Mouse (Mus musculus): ENCODE data around the gene Taar6.

The Taar6 gene

DNA sequence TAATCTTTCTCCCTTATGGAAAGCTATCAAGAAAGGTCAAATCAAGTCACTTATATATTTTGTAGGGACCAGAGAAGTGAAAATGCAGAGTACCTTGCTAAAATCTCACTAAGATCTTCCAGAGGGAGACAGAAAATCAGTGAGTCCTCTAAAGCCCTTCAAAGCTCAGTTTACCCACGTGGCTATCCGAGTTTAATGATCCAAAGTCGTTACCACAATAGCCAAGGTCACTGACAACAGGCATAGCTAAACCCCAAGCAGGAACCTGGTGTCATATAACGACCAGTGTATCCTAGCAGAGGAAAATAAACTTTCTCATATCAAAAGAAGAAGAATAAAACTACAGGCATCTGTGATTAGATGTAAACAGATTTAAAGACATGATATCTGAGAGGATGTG lies 47.8 kb downstream of the Taar6 start:
- DNase-seq (ENCODE audit: low spot score): no peak

Data from testis, postnatal 10 days (tissue).